Mouse (Mus musculus): ENCODE measurements around the gene Psmd7.

- no peak for TF ChIP-seq CTCF (IDR thresholded peaks at IDR 0.05; ENCODE audit: extremely low read depth, insufficient read length, insufficient replicate concordance, low read depth, low read length)
- no peak for TF ChIP-seq POLR2A (IDR thresholded peaks at IDR 0.05; ENCODE audit: low read depth, low read length)
Measured at GRCm38 (mm10) chr8:107546817-107547216, 41.4 kb downstream of the Psmd7 start.
